Mouse (Mus musculus) thymus, adult 2 months (tissue): ENCODE measurements at regions not wholly inside any gene's neighbourhood (a gene's known extent, or its start where the extent isn't known, plus 50 kb on each side); places are given as distances from the start of the nearest gene placed in this dataset.

ENCODE experiments used
- DNase-seq: peaks from one replicate; pipeline ENCODE4 v3.0.0; 2021
- H3K27ac ChIP-seq: fragments of 200-500 bp; 2 replicates; pipeline ENCODE4 v1.5.1; 2012; ENCODE audit warnings: low read length, control low read depth; ENCODE audit not compliant: control insufficient read depth, insufficient read depth
- H3K27me3 ChIP-seq: fragments of 200-500 bp; 2 replicates; pipeline ENCODE4 v1.6.1; 2012; ENCODE audit warnings: mild to moderate bottlenecking, low read length, moderate library complexity, mixed read lengths; ENCODE audit not compliant: control insufficient read depth, insufficient read depth
- H3K36me3 ChIP-seq: fragments of 200-500 bp; 2 replicates; pipeline ENCODE4 v1.6.1; 2012; ENCODE audit warnings: mild to moderate bottlenecking, low read length, moderate library complexity; ENCODE audit not compliant: control insufficient read depth, insufficient read depth
- H3K4me1 ChIP-seq: fragments of 200-500 bp; replicated peaks from 2 replicates; pipeline ENCODE4 v1.6.1; 2012; ENCODE audit warnings: low read length; ENCODE audit not compliant: control insufficient read depth, insufficient read depth
- H3K4me3 ChIP-seq: fragments of 200-500 bp; 2 replicates; pipeline ENCODE4 v1.5.1; 2012; ENCODE audit warnings: mild to moderate bottlenecking, low read length, control low read depth, moderate library complexity; ENCODE audit not compliant: control insufficient read depth, insufficient read depth
- CTCF ChIP-seq: fragments of 200-500 bp; IDR thresholded peaks from 2 replicates; pipeline ENCODE4 v1.5.1; 2012; ENCODE audit warnings: mild to moderate bottlenecking, control low read depth, low read length, moderate library complexity, borderline replicate concordance; ENCODE audit not compliant: control insufficient read depth, poor library complexity, insufficient read depth; ENCODE audit errors: extremely low read depth
- POLR2A ChIP-seq: fragments of 200-500 bp; IDR thresholded peaks from 2 replicates; pipeline ENCODE4 v1.6.1; 2012; ENCODE audit warnings: mild to moderate bottlenecking, low read length, control low read depth, moderate library complexity; ENCODE audit not compliant: control insufficient read depth, poor library complexity, insufficient read depth; ENCODE audit errors: extremely low read depth
- WGBS: fragments of 180-500 bp; shearing (Covaris S2); methylation state at CpG from one replicate; pipeline ENCODE4 v1.1.7; 2018; 5-methylcytosine and 5-hydroxymethylcytosine counted together

- no peak for DNase-seq
- Histone ChIP-seq H3K4me3 (no peak overlapping the region), H3K27ac (no peak overlapping the region), H3K27me3 (no peaks in the 10 kb centered on the region), H3K36me3 (no peaks in the 10 kb centered on the region), H3K4me1 (no peaks in the 10 kb centered on the region)
- TF ChIP-seq POLR2A (no peak), CTCF (no peak)
- 48% methylated on average over 7 of the region's 7 CpGs for WGBS
Observed at GRCm38 (mm10) chr13:110537960-110538463, 143.2 kb downstream of the Plk2 start.

- no peak for TF ChIP-seq CTCF
- no peak for TF ChIP-seq POLR2A
- no peak for DNase-seq
- no peaks in the 10 kb centered on the region for H3K4me1 ChIP-seq
- H3K27me3 ChIP-seq: no peaks in the 10 kb centered on the region
- WGBS: 96% methylated on average over 13 of the region's 13 CpGs
- H3K27ac ChIP-seq: no peak overlapping the region
- no peaks in the 10 kb centered on the region for H3K36me3 ChIP-seq
- H3K4me3 ChIP-seq: no peak overlapping the region
Observed at GRCm38 (mm10) chr13:110540543-110541265, 145.9 kb downstream of the Plk2 start.

- DNase-seq: no peak
- Histone ChIP-seq H3K27me3 (no peaks in the 10 kb centered on the region), H3K27ac (no peak overlapping the region), H3K4me3 (no peak overlapping the region), H3K36me3 (no peaks in the 10 kb centered on the region), H3K4me1 (no peaks in the 10 kb centered on the region)
- 97% methylated on average over 5 of the region's 5 CpGs for WGBS
- no peak for TF ChIP-seq POLR2A
- no peak for TF ChIP-seq CTCF
Observed at GRCm38 (mm10) chr13:110541288-110542148, 146.7 kb downstream of the Plk2 start.

- no peaks in the 10 kb centered on the region for H3K27me3 ChIP-seq
- no peak for TF ChIP-seq CTCF
- no peak for TF ChIP-seq POLR2A
- DNase-seq: no peak
- WGBS: 95% methylated on average over 5 of the region's 5 CpGs
- H3K4me3 ChIP-seq: no peak overlapping the region
- H3K27ac ChIP-seq: no peak overlapping the region
- no peaks in the 10 kb centered on the region for H3K36me3 ChIP-seq
- H3K4me1 ChIP-seq: no peaks in the 10 kb centered on the region
Observed at GRCm38 (mm10) chr13:110542303-110543065, 147.6 kb downstream of the Plk2 start.

- H3K4me3 ChIP-seq: no peak overlapping the region
- no peaks in the 10 kb centered on the region for H3K36me3 ChIP-seq
- no peaks in the 10 kb centered on the region for H3K27me3 ChIP-seq
- no peak for TF ChIP-seq CTCF
- TF ChIP-seq POLR2A: no peak
- H3K27ac ChIP-seq: no peak overlapping the region
- H3K4me1 ChIP-seq: no peaks in the 10 kb centered on the region
- DNase-seq: no peak
- WGBS: 62% methylated on average over 6 of the region's 6 CpGs
Observed at GRCm38 (mm10) chr13:110545454-110545853, 150.6 kb downstream of the Plk2 start.

- no peak overlapping the region for H3K27ac ChIP-seq
- no peak overlapping the region for H3K4me3 ChIP-seq
- TF ChIP-seq CTCF (no peak), POLR2A (no peak)
- H3K4me1 ChIP-seq: peaks cover 5% of the 10 kb centered on the region; the same call in 1 of the 2 replicates
- DNase-seq: no peak
- WGBS: 95% methylated on average over 7 of the region's 7 CpGs
- no peaks in the 10 kb centered on the region for H3K27me3 ChIP-seq
- H3K36me3 ChIP-seq: no peaks in the 10 kb centered on the region
Observed at GRCm38 (mm10) chr13:110555529-110556319, 160.9 kb downstream of the Plk2 start.
